Comparison of ENCODE assay signal across 17 mouse cellular contexts in genomic region chr7:139126549-139126948, GRCm38 (mm10). TPM values are rescaled to one million over a fixed set of nuclear protein-coding genes. Genes with fewer than 3 reads are reported as not detected.
"Had no signal": no experiment of that assay in that cellular context is flagged by ENCODE, and none has a peak within 500 bp of the region (broad histone marks: within the 10 kb centered on the region; RNA-seq: fewer than 3 reads in every experiment).

No protein-coding gene starts in this region.

- H3K36me3 ChIP-seq: kidney, embryonic 15.5 days; limb, embryonic 15.5 days; liver, embryonic 12.5 days; midbrain, embryonic 10.5 days; neural tube, embryonic 13.5 days had no signal

- H3K9ac ChIP-seq: kidney, embryonic 15.5 days; limb, embryonic 15.5 days; liver, embryonic 12.5 days; lung, embryonic 14.5 days; neural tube, embryonic 13.5 days had no signal

- H3K4me2 ChIP-seq: kidney, embryonic 15.5 days; limb, embryonic 15.5 days; liver, embryonic 12.5 days; lung, embryonic 14.5 days; neural tube, embryonic 13.5 days had no signal

- H3K4me3 ChIP-seq: kidney, embryonic 15.5 days; limb, embryonic 15.5 days; liver, embryonic 12.5 days; midbrain, embryonic 10.5 days; neural tube, embryonic 13.5 days had no signal

- H3K27ac ChIP-seq: kidney, embryonic 15.5 days; limb, embryonic 15.5 days; liver, embryonic 12.5 days; midbrain, embryonic 10.5 days; neural tube, embryonic 13.5 days had no signal

- H3K27me3 ChIP-seq: kidney, embryonic 15.5 days; limb, embryonic 15.5 days; liver, embryonic 12.5 days; neural tube, embryonic 13.5 days had no signal

- DNase-seq: kidney, adult 2 months; kidney, postnatal 14 days; lung, embryonic 14.5 days; lung, postnatal 10 days; lung, postnatal 4 days; midbrain, embryonic 14.5 days; retina, postnatal 1 day; right cerebral cortex, postnatal 4 days; spleen, adult 18-20 months; thymus, adult 18-20 months; thymus, postnatal 25 days had no signal

- ATAC-seq: liver, embryonic 12.5 days had no signal

- H3K4me1 ChIP-seq: liver, embryonic 12.5 days had no signal

- H3K9me3 ChIP-seq: kidney, embryonic 15.5 days; limb, embryonic 15.5 days; liver, embryonic 12.5 days; midbrain, embryonic 10.5 days; neural tube, embryonic 13.5 days had no signal

RNA-seq across cellular contexts. Expression of gene Dpysl4, which starts 40.7 kb away (rescaled TPM):
- total RNA-seq: megakaryocyte, adult 5-6 weeks had no signal
